Mouse (Mus musculus) testis, adult 2 months (tissue): ENCODE data around the gene Ctnnal1.

Source experiments
- CTCF ChIP-seq: fragments of 200-500 bp; IDR thresholded peaks from 2 replicates; pipeline ENCODE4 v1.5.1; 2012; ENCODE audit warnings: low read depth, mild to moderate bottlenecking, inconsistent platforms, low read length, moderate library complexity; ENCODE audit not compliant: control insufficient read depth, insufficient read depth, insufficient replicate concordance
- POLR2A ChIP-seq: fragments of 200-500 bp; IDR thresholded peaks from 2 replicates; pipeline ENCODE4 v1.6.1; 2012; ENCODE audit warnings: low read depth, mild to moderate bottlenecking, inconsistent platforms, low read length, moderate library complexity; ENCODE audit not compliant: control insufficient read depth

- TF ChIP-seq POLR2A (no peak), CTCF (no peak)
These were observed 93.9 kb downstream of the Ctnnal1 start for GRCm38 (mm10) chr4:56771065-56771464.
